Mouse (Mus musculus) kidney, adult 18-20 months (tissue): Measurements from ENCODE around the gene Gm28308.

ENCODE experiments used
- DNase-seq: peaks from one replicate; pipeline ENCODE4 v3.0.0; 2021

Gm28308 gene

DNA sequence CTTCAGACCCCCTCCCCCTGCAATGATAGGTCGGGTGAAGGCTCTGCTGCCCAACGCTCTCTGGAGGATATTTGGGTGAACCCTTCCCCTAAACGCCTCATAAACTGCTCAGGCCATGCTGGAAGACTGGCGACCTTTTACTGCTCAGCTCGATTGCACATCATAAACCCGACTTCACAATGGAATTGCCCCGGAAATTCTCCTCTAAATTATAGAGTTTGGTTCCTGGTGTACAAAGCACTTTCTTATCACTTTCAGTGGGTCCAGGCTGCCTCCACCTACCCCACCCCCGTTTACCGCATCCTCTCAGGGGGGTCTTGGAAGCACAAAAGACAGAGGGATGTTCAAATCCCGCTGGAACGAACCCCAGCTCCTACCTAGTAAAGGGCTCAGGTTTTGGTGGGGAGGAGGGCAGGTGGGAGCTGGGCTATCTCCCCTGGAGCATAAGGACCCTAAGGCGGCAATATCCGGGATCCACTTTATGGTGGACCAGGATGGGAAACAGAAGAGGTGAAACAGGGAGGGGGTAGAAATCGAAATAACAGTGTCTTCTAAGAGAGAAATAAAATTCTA lies 5.6 kb upstream of the Gm28308 start:
- DNase-seq = peak; percentile 66

DNA sequence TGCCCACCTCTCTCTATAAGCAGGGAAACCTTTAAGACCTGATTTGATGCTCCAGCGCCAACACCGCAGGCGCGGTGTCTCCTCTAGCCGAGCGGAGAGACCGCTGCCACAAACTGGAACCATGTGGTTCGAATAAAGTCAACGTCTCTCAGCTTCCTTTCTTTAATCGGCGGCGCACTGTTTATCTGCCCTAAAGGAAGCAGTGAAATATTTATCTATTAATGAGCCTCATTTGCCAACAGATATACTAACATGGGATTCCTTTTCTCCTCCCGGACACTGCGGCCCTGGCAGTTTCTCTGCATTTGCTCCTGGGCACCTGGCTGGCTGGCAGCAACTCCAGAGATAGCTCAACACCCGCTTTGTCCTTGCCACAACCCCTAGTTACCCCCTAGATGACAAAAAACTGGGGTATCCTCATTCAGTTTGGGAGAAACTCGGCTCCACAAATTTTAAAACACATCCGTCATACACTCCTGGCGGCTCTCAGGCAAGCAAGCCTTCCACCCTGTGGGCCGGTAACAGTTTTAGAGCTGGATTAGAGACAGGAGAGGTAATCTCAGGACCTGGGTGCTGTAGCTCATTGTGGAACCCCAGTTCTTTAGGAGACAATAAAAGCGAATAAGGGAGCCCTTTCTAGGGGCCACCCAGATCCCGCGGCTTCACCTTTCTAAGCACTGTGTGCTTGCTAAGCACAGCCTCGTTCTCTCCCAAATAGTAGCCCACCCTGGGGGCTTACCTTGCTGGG lies 4.9 kb upstream of the Gm28308 start:
- DNase-seq = peak; percentile 66

DNA sequence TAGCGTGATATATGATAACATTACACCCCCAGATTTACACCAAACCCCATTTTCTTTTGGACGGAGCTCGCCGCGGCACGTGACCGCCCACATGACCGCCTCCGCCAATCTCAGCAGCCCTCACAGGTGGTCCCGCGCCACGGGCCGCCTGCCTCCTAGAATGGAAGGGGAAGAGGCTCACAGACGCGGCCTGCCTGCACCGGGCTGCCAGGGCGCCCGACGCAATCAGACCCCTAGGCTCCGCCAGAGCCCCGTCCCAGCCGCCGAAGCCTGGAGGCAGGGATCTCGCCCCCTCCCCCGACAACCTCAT lies 4.3 kb upstream of the Gm28308 start:
- peak; percentile 93 for DNase-seq

DNA sequence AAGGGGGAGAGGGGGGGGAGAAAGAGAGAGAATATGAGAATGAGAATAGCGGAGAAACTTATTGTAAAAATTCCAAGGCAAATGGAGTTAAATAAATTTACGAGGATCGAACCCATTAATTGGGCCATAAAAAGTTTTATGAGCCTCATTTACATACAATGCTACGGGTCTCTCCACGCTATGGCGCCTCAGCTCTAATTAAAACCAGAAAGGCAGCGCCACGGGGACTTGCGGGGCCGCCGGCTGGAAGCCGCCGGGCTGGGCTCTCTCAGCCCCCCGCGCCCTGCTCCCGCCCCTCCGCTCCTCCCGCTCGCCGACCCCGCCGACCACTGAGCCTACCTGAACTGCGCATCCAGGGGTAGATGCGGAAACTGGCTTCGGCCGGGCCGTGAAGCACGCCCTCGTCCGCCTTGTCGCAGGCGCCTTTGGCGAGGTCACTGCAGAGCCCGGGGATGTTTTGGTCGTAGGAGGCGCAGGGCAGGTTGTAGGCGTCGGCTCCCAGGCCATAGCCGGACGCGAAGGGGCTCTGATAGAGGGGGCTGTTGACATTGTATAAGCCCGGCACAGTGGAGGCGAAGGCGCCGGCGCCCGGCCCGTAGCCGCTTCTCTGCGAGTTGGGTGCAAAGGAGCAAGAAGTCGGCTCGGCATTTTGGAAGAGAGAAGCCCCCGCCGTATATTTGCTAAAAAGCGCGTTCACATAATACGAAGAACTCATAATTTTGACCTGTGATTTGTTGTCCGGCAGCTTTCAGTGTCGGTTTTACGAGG lies 3.7 kb upstream of the Gm28308 start:
- peak; percentile 83 for DNase-seq

DNA sequence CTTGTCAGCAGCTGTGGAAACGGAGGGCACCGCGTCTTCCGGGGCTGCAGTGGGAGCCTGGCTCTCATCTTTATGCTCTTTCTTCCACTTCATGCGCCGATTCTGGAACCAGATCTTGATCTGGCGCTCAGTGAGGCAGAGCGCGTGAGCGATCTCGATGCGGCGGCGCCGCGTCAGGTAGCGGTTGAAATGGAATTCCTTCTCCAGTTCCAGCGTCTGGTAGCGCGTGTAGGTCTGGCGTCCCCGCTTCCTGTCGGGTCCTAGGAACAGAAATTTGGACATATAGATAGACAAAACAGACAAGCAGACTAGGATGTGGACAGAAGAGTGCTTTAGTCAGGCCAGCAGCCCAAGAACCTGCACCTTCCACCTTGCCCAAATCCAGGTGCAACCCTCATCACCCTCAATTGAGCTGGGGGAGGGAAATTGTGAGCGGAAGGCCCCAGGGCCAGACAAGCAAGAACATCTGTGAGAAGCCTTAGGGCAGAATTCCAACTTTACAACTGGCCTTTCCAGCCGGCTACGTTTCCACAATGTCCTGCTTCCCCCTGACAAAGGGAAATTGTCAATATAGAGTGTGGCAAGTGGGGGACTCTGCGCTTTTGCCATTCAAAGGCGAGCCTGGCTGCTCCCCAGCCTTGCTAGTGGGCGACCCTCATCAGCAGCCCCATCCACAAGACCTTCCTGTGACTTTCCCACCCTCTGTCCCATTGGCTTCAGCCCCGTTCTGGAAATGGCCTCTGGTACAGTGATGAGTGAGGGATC lies 2.8 kb upstream of the Gm28308 start:
- DNase-seq = peak; percentile 69

DNA sequence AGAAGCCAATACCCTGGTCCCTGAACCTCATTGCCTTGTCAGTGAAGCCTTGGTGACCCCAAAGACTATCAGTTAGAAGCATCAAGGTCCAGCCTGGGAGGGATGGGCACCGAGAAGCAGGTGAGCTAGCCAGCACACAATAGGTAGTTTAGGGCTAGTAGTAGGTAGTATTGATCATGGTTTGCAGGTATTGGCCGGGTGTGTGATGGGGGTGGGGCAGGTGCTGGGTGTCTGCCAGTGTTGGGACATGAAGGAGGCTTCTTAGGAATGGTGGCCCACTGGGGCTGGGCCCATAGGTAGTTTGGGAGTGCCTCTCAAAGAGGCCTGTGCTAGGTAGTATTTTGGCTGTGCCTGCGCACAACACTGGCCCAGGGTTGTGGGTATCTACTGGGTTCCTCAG lies 1.9 kb upstream of the Gm28308 start:
- DNase-seq = peak; percentile 38

DNA sequence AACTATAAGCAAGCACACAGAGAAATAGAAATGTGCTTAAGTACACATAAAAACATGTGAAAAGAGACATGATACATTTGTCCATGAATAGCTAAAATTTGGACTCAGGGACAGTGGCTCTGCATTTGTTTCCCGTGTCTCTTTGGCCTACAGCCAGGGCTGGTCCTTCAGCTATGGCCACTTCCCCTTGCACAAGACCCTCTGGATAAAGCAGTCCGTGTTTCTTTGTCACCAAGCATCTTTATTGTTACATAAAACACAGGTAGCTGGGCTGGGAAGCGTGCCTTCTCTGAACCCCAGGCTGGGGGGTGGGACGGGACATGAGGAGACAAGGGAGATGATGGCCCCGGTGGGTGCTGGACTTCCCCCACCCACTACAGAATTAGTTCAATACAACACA lies 1.1 kb upstream of the Gm28308 start:
- peak; percentile 46 for DNase-seq

DNA sequence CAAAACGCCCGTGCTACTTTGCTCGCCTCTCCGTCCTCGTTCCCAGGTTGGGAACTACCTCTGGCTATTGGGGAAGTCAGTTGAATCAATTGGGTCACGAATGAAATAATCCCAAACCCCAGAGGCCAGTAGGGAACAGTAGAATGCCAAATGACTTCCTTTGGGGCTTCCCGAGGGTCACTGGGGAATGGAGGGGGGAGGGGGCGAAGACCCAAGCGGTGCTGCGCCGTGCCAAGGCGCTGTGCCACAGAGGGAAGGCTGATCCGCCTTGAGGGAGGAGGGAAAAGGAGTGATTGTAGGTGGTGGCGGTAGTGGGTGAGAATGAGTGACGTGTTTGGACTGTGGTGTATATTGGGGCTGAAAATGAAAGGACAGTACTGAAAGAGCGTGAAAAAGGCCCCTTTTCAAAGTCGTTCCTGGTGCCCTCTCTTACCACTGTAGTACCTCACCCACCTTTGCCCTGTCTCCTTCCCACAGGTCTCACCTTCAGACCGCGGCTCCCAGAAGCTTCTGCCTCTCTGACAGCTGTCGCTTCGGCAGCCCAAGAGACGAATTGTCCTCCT lies 502 bp downstream of the Gm28308 start:
- DNase-seq = peak; percentile 81

DNA sequence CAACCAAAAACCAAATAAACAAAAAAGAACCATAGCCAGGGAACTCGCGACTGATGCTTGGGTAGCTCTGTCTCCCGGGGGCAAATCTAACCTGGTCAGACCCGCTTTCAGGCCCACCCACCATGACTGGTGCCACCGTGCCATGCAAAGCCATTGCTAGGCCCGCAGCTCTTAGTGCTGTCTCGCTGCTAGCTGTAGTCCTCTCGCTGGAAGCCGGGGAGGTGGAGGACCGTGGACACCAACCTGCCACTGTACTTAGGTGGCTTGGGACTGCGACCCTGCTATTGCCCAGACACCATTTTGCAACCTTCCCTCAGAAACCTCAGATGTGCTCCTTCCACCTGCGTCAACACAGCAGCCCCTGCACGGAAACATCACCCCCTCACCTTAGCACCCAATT lies 1.2 kb downstream of the Gm28308 start:
- DNase-seq = no peak

DNA sequence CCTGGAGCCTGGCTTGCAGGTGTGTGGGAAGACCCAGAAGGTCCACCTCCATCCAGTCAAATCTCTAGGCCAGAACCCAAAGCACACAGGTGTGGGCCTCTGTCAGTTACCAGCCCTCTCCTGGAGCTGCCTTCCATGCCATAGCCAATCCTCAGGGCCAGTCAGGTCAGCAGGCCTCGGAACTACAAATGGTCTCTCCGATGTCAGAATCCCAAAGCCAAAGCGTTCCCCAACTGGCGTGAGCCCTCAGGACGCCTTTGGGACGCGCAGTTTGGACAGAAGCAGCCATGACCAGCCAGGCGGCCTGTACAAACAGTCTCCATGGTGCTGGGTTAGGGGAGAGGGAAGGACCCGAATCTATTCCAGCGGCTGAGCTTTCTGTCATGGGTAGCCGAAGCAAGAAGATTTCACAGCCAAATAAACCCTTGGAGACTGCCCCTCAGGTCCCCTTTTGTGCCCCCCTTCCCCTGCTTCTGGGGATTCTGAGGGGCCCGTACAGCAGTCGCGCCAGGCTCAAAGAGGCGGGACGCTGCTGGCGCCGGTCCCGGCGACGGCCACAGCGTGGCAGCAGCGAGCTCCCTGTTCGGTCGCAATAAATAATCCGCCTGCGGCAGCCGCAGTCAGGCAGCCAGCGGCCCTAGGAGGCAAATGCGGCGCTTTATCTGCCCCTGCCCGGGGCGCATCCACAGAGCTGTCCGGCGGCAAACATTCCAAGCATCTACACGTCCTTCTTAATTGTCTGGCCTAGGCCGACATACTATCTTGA lies 1.8 kb downstream of the Gm28308 start:
- peak; percentile 91 for DNase-seq

DNA sequence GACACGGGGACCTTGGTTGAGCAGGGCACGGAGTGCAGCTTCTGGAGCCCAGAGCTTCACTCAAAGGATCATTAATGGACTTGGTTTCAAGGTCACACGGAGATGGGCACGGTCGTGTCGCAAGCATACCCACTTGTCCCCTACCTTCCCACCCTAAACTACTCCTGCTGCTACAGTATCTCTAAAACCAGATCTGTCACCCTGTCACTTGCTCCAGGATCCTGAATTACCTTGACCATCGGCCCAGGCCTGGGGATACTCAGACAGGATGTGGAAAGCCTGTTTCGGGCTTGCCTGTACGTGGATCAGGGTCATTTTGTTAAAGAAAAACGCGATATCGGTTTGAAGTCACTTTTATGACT lies 3.5 kb downstream of the Gm28308 start:
- DNase-seq = peak; percentile 49

DNA sequence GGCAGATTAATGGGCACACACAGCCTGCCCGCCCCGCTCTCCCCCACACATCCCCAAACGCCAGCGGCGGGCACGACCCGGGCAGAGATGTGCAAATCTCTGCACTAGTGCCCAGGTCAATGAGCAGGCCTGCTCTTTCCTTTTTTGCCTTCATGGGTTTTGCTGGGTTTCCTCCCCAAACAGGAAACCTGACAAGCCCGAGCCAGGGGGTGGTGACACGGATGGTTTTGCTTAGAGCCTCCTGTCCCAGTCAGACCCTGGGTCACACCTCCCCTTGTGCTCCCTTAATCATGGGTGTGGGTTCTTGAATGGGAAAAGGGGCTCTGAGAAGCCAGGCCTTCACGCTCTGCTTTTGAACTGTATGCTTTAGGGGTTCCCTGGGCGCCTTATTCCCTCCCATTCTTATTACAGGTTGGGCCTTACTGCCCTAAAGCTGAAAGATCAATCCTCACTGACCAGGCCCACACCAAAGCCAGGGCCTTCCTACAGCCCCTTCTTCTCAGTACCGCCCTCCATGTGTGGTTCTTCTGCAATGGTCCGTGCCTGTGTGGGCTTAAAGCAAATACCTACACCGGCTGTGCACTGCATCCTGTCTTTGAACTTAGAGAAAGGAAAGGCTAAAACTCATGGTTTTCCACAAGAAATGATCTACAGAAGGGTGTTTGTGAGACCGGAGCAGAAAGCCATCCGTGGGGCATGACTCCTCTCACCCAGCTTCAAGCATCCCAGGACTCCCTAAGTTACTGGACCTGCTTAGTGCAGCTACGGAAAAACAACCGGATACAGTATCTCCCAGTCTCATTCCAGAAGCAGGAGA lies 4.1 kb downstream of the Gm28308 start:
- DNase-seq = no peak

DNA sequence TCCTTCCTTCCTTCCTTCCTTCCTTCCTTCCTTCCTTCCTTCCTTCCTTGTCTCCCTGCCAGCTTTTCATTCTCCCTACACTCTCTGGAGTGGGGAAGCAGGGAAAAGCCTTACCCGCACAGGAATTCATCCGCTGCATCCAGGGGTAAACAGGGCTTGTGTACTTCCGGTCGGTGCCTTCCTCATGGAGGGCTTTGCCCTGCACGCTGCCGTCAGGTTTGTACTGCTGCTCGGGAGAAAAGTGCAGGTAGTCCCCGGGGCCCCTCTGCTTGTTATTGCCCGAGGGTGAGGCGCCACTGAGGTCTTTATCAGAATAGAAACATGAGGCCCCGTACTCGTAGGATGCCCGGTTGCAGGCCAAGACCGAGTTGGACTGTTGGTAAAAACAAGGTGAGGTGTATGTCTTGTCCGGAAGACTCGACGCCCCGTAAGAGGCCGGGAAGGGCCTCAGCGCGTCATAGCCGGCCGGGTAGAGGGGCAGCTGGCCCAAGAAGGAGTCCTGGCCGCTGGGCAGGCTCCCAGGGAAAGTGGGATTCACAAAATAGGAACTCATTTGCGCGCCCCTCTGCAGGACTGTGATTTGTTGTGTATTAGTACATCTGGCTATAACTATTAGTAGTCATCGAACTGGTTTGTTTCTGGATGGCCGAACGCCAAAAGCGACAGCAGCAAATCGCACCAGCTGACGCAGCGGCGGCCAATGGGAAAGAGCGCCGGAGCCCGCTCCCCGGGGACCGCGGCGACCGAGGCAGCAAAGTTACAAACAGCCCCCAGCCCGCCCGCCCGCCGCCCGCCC lies 4.9 kb downstream of the Gm28308 start, which contains the start of gene Hoxa6:
Hoxa6 (minus strand) TSS at position 651 of the 796 bp plus-strand sequence.
- DNase-seq = peak; percentile 80

DNA sequence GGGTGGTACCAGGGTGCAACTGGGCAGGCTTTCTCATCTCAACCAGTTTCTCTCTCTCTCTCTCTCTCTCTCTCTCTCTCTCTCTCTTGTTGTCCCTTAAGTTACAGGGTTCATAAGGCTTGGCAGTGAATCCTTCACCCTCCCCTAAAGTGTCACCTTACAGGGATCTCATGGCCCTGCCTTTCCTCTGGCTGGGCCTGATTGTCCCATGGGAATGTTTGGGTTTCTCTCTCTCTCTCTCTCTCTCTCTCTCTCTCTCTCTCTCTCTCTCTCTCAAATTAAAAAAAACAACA lies 5.5 kb downstream of the Gm28308 start:
- no peak for DNase-seq

DNA sequence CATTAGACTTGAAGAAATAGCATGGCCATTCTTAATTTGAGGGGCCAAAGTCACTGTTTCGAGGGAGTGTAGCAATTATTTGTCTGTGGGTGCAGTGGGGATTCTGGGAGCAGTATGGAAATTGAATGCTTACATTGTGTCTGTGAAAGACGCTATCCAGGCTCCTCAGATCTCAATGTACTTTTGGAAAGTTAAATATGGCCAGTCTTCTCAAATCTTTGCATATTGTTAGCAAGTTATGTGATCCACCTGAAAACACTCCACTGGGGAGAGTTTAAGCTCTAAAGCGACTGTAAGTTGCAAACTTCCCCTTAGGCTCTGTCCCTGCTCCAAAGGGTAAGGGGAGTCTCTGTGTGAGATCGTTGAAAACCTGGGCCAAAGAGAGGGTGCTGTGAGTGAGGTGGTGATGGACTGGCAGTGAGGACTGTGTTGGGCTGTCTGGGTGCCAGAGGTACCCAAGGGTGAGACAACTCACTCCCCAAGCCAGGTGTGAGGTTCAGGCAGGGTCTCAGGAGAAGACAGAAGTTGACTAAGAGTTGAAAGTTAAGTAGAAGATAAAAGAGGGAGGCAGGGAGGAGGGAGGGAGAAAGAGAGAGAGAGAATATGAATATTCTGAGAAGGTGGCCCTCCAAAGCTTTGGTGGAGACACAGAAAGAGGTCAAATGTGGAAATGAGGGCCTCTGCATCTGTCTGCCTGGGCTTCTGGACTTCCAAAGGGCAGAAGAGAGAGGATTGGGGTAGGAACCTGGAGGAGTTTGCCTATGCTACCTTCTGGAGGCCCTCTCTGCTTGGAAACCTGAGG lies 6.1 kb downstream of the Gm28308 start:
- peak; percentile 13 for DNase-seq

DNA sequence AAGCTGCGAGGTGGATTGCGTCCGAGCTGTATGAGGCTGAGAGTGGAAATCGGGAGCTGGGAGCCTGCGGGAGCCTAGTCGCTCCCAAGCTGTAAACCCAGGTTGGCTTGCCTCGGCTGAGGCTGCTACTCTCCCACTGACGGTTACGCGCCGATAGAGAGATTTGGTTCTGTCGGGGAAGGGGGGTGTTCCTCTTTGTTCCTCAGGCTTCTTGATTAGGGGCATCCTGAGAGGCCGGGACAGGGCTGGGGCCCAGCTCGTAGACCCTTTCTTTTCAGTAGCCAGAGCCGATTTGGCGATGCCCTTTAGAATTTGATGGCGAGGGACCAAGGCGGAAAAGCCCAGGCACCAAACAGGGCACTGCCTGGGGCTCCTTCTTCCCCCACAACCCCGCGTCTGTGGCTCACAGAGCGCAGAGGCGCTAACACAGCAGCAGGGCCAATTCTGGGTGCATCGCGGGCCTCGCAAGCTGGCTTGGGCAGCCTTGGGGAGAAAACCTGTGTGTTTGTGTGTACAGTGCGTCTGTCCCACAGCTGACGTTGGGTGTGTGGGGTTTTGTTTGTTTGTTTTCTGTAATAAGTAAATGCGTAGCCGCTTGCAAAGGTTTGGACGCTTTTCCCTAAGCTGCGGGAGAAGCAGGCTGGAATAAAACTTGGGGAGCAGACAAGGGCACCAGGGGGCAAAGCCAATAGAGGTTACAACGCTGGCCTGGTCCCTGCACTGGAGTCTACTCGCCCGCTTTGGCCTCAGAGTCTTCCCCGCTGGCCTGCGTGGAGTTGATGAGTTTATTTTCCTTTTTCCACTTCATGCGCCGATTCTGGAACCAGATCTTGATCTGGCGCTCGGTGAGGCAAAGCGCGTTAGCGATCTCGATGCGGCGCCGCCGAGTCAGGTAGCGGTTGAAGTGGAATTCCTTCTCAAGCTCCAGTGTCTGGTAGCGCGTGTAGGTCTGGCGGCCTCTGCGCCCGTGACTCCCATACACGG lies 7.2 kb downstream of the Gm28308 start:
- DNase-seq = peak; percentile 33

DNA sequence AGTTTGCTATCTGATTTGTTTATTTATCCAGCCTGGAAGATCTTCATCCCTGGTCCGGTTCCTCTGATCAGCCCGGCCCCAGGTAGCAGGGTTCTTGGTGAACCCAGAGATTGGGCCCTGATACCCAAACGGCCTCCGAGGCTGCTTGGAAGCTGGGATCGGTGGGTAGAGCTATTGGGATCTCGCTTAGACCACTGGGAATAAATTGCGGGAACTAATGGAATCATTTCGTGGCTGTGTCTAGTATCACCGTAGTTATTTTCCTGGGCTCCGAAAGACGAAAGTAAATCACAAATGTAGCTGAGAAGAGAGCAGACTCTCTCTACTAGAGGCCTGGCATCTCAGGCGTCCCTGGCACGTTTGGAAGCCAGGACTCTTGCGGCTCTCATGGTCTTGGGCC lies 7.9 kb downstream of the Gm28308 start:
- peak; percentile 32 for DNase-seq

DNA sequence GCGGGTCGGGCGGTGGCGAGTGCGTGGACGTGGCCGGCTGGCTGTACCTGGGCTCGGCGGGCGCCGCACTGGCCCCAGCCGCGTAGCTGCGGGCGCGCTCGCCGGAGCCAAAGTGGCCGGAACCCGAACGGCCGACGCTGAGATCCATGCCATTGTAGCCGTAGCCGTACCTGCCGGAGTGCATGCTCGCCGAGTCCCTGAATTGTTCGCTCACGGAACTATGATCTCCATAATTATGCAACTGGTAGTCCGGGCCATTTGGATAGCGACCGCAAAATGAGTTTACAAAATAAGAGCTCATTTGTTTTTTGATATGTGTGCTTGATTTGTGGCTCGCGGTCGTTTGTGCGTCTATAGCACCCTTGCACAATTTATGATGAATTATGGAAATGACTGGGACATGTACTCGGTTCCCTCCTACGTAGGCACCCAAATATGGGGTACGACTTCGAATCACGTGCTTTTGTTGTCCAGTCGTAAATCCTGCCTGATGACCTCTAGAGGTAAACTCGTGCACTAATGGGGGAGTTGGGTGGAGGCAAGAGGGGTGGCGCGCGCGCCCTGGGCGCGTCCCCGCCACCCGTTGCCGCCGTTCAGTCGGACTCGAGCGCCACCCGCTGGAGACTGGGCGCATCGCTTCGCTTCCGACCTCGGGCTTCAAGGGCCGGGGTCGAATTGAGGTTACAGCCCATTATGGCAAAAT lies 8.9 kb downstream of the Gm28308 start, which contains the start of gene Hoxa5:
Hoxa5 (minus strand) TSS at position 538 of the 703 bp plus-strand sequence.
- DNase-seq = peak; percentile 92
